Mouse (Mus musculus) testis, adult 2 months (tissue): ENCODE measurements around the gene Mrtfa. TPM values are rescaled to one million over a fixed set of nuclear protein-coding genes. Genes with fewer than 3 reads are reported as not detected.

Experiments
- H3K27ac ChIP-seq: fragments of 200-500 bp; 2 replicates; pipeline ENCODE4 v1.5.1; 2012; ENCODE audit warnings: low read depth, low read length; ENCODE audit not compliant: control insufficient read depth, insufficient read depth
- H3K27me3 ChIP-seq: fragments of 200-500 bp; 2 replicates; pipeline ENCODE4 v1.6.1; 2012; ENCODE audit warnings: mild to moderate bottlenecking, low read length, moderate library complexity; ENCODE audit not compliant: control insufficient read depth, insufficient read depth
- H3K36me3 ChIP-seq: fragments of 200-500 bp; 2 replicates; pipeline ENCODE4 v1.6.1; 2012; ENCODE audit warnings: mild to moderate bottlenecking, low read length; ENCODE audit not compliant: control insufficient read depth, insufficient read depth
- H3K4me1 ChIP-seq: fragments of 200-500 bp; 2 replicates; pipeline ENCODE4 v1.6.1; 2012; ENCODE audit warnings: low read length; ENCODE audit not compliant: control insufficient read depth, insufficient read depth
- H3K4me3 ChIP-seq: fragments of 200-500 bp; 2 replicates; pipeline ENCODE4 v1.5.1; 2012; ENCODE audit warnings: low read depth, mild to moderate bottlenecking, low read length, moderate library complexity, mixed read lengths; ENCODE audit not compliant: control insufficient read depth
- CTCF ChIP-seq: fragments of 200-500 bp; IDR thresholded peaks from 2 replicates; pipeline ENCODE4 v1.5.1; 2012; ENCODE audit warnings: low read depth, mild to moderate bottlenecking, inconsistent platforms, low read length, moderate library complexity; ENCODE audit not compliant: control insufficient read depth, insufficient read depth, insufficient replicate concordance
- POLR2A ChIP-seq: fragments of 200-500 bp; IDR thresholded peaks from 2 replicates; pipeline ENCODE4 v1.6.1; 2012; ENCODE audit warnings: low read depth, mild to moderate bottlenecking, inconsistent platforms, low read length, moderate library complexity; ENCODE audit not compliant: control insufficient read depth
- polyA plus RNA-seq: library from polyadenylated mRNA; depleted of rRNA; stranded (reverse); fragments of >200 nt; gene quantifications from 2 replicates; pipeline ENCODE4 v1.2.3, GENCODE M21; 2012

Gene Mrtfa
- polyA plus RNA-seq, 1 experiment = 26.8 TPM

DNA sequence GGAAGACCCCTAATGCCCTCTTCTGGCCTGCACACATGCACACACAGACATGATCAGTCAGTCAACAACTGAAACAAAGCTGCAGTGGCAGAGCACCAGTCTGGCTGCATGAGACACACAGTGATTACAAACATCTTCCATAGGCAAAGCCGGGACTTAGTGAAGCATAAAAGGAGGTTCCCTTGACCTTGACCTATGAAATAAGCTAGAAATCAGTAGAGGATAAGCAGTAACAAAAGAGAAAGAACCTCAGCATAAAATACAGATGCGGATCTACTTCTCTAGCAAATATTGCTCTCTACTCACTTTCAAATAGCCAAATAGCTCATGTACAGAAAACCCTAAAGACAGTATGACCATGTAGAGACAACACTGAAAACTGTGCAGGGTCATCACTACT, 68.5 kb downstream of the Mrtfa start:
- H3K27ac ChIP-seq = no peak overlapping the region
- no peak for TF ChIP-seq POLR2A
- no peak for TF ChIP-seq CTCF
- no peaks in the 10 kb centered on the region for H3K36me3 ChIP-seq
- H3K4me1 ChIP-seq = peaks cover 2% of the 10 kb centered on the region; the same call in 1 of the 2 replicates
- no peaks in the 10 kb centered on the region for H3K27me3 ChIP-seq
- no peak overlapping the region for H3K4me3 ChIP-seq

- Histone ChIP-seq H3K4me1 (peaks cover 2% of the 10 kb centered on the region; the same call in 1 of the 2 replicates), H3K36me3 (no peaks in the 10 kb centered on the region; the same call in 1 of the 2 replicates), H3K27me3 (no peaks in the 10 kb centered on the region), H3K27ac (no peak overlapping the region), H3K4me3 (no peak overlapping the region)
- TF ChIP-seq POLR2A (no peak), CTCF (no peak)
Measured at GRCm38 (mm10) chr15:81120946-81121345, 69.6 kb downstream of the Mrtfa start.

- peaks cover 2% of the 10 kb centered on the region; the same call in 1 of the 2 replicates for H3K4me1 ChIP-seq
- no peak for TF ChIP-seq POLR2A
- TF ChIP-seq CTCF = no peak
- no peaks in the 10 kb centered on the region for H3K27me3 ChIP-seq
- H3K36me3 ChIP-seq = no peaks in the 10 kb centered on the region; the same call in 1 of the 2 replicates
- H3K4me3 ChIP-seq = no peak overlapping the region
- H3K27ac ChIP-seq = no peak overlapping the region
Measured at GRCm38 (mm10) chr15:81120140-81120539, 70.4 kb downstream of the Mrtfa start.

DNA sequence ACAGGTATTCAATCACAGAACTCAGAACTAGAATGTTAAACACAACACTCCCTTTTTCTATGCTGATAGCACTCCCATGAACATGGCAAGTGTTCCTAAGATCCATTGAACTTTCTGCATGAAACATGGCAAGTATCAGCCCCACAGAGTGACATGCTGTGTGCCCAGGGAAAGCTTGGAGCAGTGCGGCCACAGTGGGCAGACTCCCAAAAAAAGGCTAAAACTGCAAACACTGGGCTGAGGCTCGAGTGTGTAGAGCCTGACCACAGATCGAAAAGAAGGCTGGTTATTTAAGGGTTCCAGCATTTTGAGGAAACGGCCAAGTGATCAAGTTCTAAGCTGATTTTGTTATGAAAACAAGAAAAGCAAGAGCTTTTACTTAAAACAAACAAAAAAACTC, 72.3 kb downstream of the Mrtfa start:
- Histone ChIP-seq H3K27ac (no peak overlapping the region), H3K4me3 (no peak overlapping the region), H3K27me3 (no peaks in the 10 kb centered on the region), H3K36me3 (no peaks in the 10 kb centered on the region; the same call in 1 of the 2 replicates), H3K4me1 (peaks cover 2% of the 10 kb centered on the region; the same call in 1 of the 2 replicates)
- TF ChIP-seq POLR2A = no peak
- TF ChIP-seq CTCF = no peak

DNA sequence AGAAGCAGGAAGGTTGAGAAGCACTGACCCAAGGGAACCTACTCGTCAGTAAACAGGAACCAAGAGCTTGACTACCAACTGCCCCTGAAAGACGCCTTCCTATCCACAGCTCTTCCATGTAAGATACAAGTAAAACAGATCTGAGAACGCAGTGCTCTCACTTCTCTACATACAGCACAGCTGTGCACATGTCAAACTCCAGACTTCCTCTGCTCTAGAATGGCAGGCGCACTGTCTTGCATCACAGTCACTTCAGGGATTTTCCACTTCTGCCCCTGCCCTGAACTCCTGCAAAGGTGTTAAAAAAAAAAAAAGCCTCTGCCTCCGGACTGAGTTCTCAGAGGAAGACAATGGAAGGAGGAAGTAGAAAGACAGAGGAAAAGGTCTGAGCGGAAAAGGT, 78.0 kb downstream of the Mrtfa start:
- Histone ChIP-seq H3K36me3 (no peaks in the 10 kb centered on the region; the same call in 1 of the 2 replicates), H3K27me3 (no peaks in the 10 kb centered on the region), H3K27ac (no peak overlapping the region), H3K4me3 (no peak overlapping the region), H3K4me1 (no peaks in the 10 kb centered on the region)
- no peak for TF ChIP-seq POLR2A

DNA sequence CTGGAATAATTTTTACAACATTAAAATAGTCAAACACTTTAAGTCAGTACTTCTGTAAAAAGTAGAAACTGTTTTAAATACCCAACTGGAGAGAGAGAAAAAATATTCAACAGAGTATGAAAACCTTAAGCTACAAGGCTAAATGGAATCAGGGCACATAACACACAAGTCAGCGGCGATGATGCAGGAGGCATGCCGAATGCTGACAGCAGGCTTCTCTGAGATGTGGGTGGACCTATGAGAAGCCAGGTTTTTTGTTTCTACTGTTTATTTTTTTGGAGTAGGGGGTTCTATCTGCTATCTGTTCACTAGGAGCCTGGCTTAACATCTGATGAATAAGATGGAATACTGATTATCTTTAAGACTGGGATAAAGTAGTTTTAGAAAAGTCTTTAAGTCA, 80.2 kb downstream of the Mrtfa start:
- H3K4me1 ChIP-seq = no peaks in the 10 kb centered on the region
- H3K27me3 ChIP-seq = no peaks in the 10 kb centered on the region
- no peak overlapping the region for H3K4me3 ChIP-seq
- no peak overlapping the region for H3K27ac ChIP-seq
- TF ChIP-seq POLR2A (no peak), CTCF (no peak)
- H3K36me3 ChIP-seq = no peaks in the 10 kb centered on the region

DNA sequence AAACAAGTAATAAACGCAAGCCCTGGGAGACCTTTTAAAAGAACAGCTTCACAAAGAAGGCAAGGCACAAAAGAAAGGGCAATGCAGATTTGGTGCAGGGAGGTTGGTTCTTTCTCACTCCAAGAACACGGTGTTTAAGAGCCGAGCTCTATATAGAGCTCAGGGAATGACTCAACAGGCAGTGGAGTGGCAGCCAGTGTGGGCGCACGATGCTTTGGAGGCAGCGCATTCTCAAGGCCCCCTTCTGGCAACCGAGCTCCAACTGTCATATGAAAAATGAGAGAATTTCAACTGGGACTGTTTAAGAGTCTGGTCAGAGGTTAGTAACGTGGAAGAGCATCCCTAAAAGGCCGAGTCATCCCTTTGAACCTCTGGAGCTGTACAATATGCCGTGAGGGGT, 84.6 kb downstream of the Mrtfa start:
- H3K4me1 ChIP-seq = no peaks in the 10 kb centered on the region
- no peak overlapping the region for H3K4me3 ChIP-seq
- no peak overlapping the region for H3K27ac ChIP-seq
- H3K36me3 ChIP-seq = no peaks in the 10 kb centered on the region
- no peaks in the 10 kb centered on the region for H3K27me3 ChIP-seq
- TF ChIP-seq POLR2A (no peak), CTCF (no peak)

DNA sequence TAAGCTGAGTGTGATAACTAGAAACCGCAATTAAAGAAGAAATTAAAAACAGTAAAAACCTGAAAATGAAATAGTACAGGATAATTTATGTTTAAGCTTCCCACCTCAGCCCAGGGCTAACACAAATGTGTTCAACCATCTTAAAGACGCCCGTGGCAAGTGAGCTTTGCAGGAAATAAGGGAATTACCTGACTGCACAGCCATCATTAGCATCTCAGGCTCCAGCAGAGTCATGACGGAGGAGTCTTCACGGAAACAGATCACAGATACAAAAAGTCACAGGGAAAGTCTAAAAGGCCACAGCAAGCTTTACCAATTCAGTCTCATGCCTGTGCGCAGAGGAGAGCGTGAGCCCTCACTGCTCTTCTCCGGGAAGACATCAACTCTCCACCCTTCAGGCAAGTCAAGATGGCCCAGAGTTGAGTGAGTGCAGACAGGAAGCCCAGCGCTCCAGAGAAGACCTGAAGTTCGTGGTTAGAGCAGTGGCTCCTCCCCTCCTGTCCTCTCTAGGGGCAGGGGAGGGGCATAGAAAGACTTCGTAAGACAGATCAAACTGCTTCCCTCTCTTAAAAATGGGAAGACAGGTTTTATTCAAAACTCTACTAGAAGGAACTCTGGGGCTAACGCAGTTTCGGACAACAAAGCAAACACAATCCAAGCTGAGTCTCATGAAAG, 85.8 kb downstream of the Mrtfa start:
- TF ChIP-seq CTCF = no peak
- no peak for TF ChIP-seq POLR2A
- Histone ChIP-seq H3K4me1 (no peaks in the 10 kb centered on the region), H3K27me3 (no peaks in the 10 kb centered on the region), H3K4me3 (no peak overlapping the region), H3K36me3 (no peaks in the 10 kb centered on the region), H3K27ac (0 out of 2 replicates have a peak overlapping the region, but pooled peaks have one; percentile 7)
